Mouse (Mus musculus) heart, postnatal 25 days (tissue): ENCODE results near the gene Gatad2b. TPM values are rescaled to one million over a fixed set of nuclear protein-coding genes. Genes with fewer than 3 reads are reported as not detected.
"Not testable (repeated sequence)": the region's sequence is repeated elsewhere in the genome, so short reads cannot be mapped to it uniquely, and the experiment has no call there.

Source experiments
- DNase-seq: peaks from one replicate; pipeline ENCODE4 v3.0.0; 2022; ENCODE audit warnings: low spot score
- intact Hi-C: fragments of 180-260 bp; cut with DNase I; formaldehyde crosslinking; loops from one replicate; pipeline ENCODE4 v1.15.1; 2025
- total RNA-seq, 2 experiments: library from RNA; stranded (reverse); gene quantifications; 2 replicates each; pipeline ENCODE4 v1.2.3; 2021

Gene Gatad2b
- total RNA-seq, 2 experiments from 2014 or later, result 42.8 to 43.6 TPM

DNA sequence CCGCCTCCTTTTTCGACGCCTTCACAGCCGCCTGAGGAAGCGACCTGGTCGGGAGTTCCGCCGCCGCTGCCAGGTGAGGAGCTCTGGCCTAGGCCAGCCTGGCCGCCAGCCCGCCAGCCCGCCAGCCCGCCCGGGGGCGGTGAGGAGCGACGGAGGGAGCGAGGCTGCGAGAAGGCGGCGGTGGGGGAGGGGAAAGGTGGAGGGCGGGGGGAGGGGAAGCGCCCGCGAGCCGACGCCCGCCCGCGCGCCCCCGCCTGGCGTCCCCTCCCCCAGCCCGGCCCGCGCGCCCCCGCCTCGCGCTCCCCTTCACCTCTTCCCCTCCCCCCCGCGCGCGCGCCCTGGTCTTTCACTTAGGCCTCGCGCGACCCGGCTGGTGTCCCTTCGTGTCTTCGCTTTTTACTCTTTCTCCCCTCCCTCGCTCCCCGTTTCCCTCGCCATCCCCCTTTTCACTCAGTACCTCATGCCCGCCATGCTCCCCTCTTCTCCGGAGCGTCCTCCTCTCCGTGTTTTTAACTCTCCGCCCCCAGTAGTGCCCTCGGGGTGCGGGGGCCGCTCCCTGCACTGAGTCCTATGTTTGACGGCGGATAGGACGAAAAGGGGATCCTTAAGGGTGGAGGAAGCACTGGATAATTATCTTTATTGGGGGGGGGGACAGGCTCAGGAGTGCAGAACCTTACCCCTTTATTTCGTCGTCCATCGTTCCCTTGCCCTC lies 530 bp downstream of the Gatad2b start:
- intact Hi-C loops, result loop anchor here (2.0 kb wide), 1 partner anchor 27 kb away; no protein-coding TSS in a partner anchor
- peak; percentile 21 for DNase-seq

DNA sequence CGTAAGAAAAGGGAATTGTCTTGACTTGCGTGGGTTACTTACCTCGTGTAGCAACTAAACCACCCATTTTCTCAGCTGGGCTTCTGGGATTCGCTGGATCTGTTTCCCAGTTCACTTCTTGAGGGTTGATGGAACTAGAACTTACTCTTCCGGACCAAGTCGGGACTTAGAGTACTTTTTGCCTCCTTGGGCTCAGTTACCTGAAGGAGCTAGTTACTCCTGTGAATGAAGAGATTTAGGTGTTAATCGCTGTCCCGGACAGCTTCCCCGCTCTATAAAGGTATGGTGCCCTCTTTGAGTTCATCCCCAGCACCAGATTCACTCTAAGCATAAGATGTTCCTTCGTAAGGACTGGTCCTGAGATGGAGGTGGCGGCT lies 1.1 kb downstream of the Gatad2b start:
- intact Hi-C loops, result no loop called here
- DNase-seq, result no peak

DNA sequence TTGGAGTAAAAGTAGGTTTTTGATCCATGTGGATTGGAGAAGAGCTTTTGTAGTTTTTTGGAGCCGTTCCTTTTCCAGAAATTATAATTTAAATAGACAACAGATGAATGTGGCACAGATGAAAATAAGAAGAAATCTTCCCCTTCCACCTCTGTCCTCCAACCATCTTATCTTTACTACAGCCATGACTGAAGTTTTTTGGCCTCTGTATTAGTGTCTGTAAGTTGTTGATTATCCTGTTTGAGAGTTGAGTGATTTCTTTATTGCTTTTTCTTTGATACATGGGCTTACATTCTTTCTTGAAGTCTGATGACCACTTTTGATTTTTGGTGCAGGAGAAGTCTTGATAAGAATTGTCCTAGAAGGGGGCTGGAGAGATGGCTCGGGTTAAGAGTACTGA lies 1.7 kb downstream of the Gatad2b start:
- no peak for DNase-seq
- intact Hi-C loops, result loop anchor here (5.0 kb wide), 1 partner anchor 43 kb away; no protein-coding TSS in a partner anchor

DNA sequence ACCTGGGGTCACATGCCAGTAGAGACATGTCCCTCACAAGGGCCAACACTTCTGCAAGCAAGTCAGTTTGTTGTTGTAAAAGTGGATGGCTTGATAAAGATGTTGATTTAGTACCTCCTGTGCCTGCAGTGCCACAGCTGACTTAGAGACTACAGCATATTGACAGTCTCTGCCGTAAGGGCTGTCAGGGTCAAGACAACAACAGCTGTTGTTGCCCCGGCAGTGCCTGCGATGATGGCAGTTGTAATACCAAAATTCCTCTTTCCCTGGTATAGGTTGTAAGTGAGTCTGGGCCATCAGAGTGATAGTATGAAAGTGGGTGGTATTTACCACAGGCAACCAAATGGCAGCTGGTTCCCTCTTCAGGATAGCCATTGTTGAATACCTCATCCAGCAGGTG lies 12.8 kb downstream of the Gatad2b start:
- no peak for DNase-seq
- intact Hi-C loops, result no loop called here

GRCm38 (mm10) chr3:90309589-90309988 lies 16.6 kb downstream of the Gatad2b start:
- DNase-seq, result no peak
- intact Hi-C loops, result no loop called here

GRCm38 (mm10) chr3:90313367-90313766 lies 20.4 kb downstream of the Gatad2b start:
- DNase-seq, result no peak
- intact Hi-C loops, result no loop called here

GRCm38 (mm10) chr3:90314241-90314640 lies 21.3 kb downstream of the Gatad2b start:
- DNase-seq, result no peak
- intact Hi-C loops, result no loop called here

- DNase-seq, result no peak
- intact Hi-C loops, result no loop called here
These were observed 29.3 kb downstream of the Gatad2b start for GRCm38 (mm10) chr3:90322289-90322688.

GRCm38 (mm10) chr3:90323119-90323518 lies 30.1 kb downstream of the Gatad2b start:
- intact Hi-C loops, result no loop called here
- DNase-seq, result peak; percentile 4

DNA sequence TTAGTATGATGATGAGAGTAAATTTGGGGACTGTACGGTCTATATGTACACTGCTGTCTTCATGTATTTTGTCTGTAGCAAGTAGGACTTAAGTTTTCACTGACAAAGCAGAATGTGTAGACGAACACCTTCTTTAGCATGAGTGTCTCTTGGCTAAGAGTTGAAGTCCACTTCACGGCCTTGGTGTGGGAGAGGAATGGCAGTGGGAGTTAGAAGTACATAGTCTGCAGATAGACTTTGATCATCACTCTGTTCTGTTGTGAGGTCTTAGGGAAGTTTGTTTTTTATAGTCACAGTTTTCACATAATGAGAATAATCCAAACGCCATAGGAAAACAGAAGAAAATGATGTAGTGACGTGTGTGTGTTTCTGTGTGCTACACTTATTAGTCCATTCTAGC lies 39.5 kb downstream of the Gatad2b start:
- DNase-seq, result no peak
- intact Hi-C loops, result no loop called here

GRCm38 (mm10) chr3:90335517-90335916 lies 42.5 kb downstream of the Gatad2b start:
- no peak for DNase-seq
- intact Hi-C loops, result loop anchor here (5.0 kb wide), 1 partner anchor 38 kb away; no protein-coding TSS in a partner anchor

GRCm38 (mm10) chr3:90338190-90338589 lies 45.2 kb downstream of the Gatad2b start:
- intact Hi-C loops, result loop anchor here (5.0 kb wide), 1 partner anchor 41 kb away; no protein-coding TSS in a partner anchor
- DNase-seq, result no peak

DNA sequence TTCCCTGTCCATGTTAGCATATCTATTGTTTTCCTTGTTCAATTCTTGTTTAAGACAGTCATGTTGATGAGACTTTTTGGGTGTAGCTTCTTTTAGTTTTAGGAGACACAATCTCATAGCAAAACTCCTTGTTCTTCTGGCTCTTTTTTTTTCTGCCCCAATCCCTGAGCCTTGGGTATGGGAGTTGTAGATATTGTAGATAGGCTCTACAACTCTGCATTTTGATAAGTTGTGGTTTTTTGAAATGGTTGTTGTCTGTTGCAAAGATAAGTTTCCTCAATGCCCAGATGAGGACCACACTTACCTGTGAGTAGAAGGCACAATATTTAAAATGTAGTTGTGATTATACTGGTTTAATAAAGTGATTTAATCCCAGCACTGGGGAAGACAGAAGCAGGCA lies 47.2 kb downstream of the Gatad2b start:
- intact Hi-C loops, result no loop called here

DNA sequence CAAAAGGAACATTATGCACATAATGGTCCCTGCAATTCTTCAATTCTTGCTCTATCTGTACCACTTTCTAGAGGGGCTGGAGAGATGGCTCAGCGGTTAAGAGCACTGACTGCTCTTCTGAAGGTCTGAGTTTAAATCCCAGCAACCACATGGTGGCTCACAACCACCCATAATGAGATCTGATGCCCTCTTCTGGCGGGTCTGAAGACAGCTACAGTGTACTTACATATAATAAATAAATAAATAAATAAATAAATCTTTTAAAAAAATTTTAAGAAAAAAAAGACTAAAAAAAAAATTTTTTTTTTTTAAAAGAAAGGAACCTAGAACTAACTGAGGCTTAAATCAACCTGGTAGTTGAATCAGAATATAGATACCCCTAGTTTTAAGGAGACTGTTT lies 49.9 kb downstream of the Gatad2b start:
- DNase-seq, intact Hi-C loops: not testable (repeated sequence)

More for the DNA sequence above, 47.2 kb downstream of the Gatad2b start:
- no peak for DNase-seq

- no peak for DNase-seq
- intact Hi-C loops, result no loop called here
These were observed 54.9 kb downstream of the Gatad2b start for GRCm38 (mm10) chr3:90347847-90348246.

GRCm38 (mm10) chr3:90357959-90358358 lies 65.0 kb downstream of the Gatad2b start:
- DNase-seq, result no peak
- intact Hi-C loops, result no loop called here

- intact Hi-C loops, result no loop called here
- no peak for DNase-seq
These were observed 66.3 kb downstream of the Gatad2b start for GRCm38 (mm10) chr3:90359230-90359629.

- intact Hi-C loops, result no loop called here
- DNase-seq, result no peak
These were observed 68.5 kb downstream of the Gatad2b start for GRCm38 (mm10) chr3:90361476-90361875.

DNA sequence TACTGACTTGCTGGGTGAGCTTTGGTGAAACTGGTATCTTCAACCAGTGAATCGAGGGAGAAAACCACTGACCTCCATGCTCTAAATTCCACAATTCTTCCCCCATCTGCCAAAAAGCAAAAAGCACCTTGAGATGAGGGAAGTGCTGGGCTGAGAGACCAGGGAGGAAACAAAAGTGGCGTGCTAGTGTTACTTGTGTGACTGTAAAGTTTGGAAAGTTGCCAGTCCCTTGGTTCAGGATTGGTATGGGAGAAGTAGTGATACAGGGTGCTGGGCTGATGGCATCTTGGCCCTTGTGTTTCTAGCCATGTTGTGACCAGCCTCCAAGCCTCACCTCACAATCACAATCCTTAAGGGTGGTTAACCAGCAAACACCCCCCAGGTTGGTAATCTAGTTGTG lies 69.4 kb downstream of the Gatad2b start:
- no peak for DNase-seq
- intact Hi-C loops, result no loop called here

DNA sequence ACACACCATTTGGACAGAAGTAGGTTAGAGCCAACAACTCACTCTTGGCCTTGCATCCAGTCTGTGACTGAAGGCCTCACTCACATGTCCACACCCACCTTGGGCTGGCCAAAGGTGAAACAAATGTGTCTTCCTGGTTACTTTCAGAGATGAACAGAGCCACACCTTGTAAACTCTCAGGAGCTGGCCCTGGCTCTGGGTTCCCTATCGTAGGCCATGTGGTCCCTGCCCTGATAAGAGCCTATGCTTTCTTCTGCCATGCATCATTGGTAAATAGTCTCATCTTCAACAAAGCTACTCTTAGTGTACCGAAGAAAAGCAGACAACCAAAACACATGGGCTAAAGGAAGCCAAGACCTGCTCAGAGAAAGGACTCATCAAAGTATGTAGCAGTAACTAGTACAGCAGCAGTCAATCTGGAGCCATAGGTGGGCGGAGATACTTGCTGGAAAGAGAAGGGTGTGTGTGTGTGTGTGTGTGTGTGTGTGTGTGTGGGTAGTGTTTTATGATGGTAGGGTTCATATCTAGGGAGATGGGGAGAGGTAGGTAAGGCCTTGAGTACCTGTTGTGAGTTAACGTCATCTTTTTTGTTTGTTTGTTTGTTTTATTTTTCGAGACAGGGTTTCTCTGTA lies 74.1 kb downstream of the Gatad2b start:
- no peak for DNase-seq
- intact Hi-C loops, result no loop called here

DNA sequence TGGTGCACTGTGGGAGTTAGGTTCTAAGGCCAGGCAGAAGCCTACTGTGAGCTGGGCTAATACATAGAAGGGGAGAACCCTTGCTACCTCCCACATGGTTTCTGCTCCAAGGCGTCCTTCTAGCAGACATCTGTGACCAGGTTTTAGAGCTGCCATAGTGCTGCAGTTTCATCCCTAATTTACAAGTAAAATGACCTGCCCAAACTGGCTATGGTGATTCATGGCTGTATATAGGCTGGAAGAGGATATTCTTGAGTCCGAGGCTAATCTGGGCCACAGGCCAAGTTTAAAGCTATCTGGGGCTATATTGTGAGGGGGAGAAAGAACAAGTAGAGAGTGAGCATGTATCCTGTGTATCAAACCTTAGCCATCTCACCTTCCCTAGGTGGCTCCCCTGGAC lies 76.1 kb downstream of the Gatad2b start:
- intact Hi-C loops, result no loop called here
- DNase-seq, result no peak
